Mouse (Mus musculus): ENCODE results near the gene Psd. TPM values are rescaled to one million over a fixed set of nuclear protein-coding genes. Genes with fewer than 3 reads are reported as not detected.

The Psd gene
- total RNA-seq (2021): under 1 TPM; 0.51 to 0.62 TPM
- long read RNA-seq, experiment 1: 0 reads
- long read RNA-seq, experiment 2, partial matches to known transcripts: 0 of 2 reads
- long read RNA-seq, experiment 2, other reads (novel, unspliced or antisense): 2 of 2 reads

DNA sequence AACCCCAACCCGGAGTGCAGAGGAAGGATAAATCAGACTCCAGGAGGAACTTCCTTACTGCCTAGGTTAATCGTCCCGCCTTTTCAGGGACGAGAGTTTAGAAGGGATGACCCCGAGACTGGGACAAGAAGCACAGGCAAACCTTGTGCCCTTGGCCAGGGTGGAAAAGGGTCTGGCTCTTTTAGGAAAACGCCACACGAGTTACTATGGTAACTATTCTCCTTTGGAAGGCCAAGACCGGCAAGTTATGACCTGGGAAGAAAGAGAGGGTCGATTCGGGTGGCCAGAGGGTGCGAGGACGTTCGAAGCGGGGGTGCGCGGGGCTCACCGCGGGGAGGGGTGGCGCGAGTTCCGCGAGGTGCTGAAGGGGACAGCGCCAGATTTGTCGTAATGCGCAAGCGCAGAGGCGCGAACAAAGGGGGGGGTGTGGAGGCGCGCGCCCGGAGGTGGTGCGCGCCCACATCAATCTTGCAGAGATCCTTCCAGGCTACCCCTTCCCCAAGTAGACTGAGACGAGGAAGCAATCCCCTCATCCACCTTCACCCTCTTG, at the start of gene Psd:
Gene Psd, minus strand, starts transcription at position 401 of the 550 bp plus-strand sequence.
- intact Hi-C loops (cut with DNase I): loop anchor here (2.0 kb wide), 1 partner anchor 16 kb away; no protein-coding TSS in a partner anchor
- DNase-seq: no peak

- intact Hi-C loops (cut with DNase I): no loop called here
- DNase-seq: no peak
These were observed 48.9 kb upstream of the Psd start for GRCm38 (mm10) chr19:46375891-46376290.

DNA sequence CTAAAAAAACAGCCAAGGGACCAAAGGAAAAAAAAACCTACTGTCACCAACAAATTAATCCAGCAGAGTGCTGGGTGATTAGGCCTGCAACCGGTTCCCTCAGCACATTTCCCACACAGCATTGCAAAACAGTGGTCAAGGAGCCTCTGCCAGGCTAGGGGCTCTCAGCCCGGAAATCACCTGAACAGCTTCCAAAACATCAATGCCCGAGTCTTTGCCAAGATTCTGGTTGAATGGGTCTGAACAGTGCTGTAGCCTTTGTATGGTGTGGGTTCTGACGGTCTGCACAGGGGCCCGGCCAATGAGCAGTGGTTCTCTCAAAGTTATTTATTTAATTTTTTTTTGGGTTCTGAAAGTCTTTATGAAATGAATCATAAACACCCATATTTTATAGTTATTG, 48.5 kb upstream of the Psd start:
- no peak for DNase-seq
- intact Hi-C loops (cut with DNase I): no loop called here

GRCm38 (mm10) chr19:46374477-46375088, 47.6 kb upstream of the Psd start:
- DNase-seq: no peak
- intact Hi-C loops (cut with DNase I): no loop called here

DNA sequence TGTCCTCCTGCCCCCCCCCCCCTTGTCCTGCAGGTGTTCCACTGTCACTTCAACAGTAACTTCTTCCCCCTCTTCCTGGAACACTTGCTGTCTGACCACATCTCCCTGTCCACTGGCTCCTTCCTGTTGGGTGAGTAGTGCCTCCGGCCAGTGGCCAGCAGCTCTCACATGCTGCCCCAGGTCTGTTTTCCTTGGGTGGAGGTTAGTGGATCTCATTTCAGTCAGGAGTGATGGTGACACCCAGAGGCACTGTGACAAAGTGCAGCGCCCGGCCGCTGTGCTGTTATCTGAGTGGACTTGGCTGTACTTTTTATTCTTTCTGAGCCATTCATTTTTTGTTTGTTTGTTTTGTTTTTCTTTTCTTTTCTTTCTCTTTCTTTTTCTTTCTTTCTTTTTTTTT, 42.2 kb upstream of the Psd start:
- intact Hi-C loops (cut with DNase I): no loop called here
- DNase-seq: peak in 1 of 2 experiments; percentile 44

DNA sequence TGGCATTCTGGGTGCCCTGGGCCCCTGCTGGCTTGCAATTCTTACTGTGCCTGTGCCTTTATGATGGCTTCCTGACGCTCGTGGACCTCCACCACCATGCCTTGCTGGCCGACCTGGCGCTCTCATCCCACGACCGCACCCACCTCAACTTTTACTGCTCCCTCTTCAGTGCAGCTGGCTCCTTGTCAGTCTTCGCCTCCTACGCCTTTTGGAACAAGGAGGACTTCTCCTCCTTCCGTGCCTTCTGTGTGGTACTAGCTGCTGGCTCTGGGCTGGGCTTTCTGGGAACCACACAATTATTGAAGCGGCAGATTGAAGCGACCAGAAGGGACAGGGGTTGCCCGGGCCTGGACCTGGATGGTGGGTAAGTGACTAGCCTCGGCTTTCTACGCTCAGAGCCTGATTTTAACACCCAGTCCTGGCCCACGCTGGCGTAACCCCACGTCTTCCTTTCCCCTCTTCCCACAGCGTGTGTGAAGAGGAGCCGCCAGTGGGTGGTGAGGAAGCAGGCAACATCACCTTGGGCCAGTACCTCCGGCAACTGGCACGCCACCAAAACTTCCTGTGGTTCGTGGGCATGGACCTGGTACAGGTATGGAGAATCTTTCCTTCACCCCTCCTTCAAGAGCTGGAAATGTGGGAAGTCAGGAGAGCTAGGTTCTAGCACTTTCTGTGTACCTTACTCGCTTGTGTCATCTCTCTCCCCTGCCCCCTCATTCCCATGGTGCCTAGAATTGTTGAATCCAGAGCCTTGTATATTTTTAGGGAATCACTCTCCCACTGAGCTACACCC, 41.0 kb upstream of the Psd start:
- no peak for DNase-seq
- intact Hi-C loops (cut with DNase I): no loop called here

- DNase-seq: no peak
- intact Hi-C loops (cut with DNase I): no loop called here
These were observed 36.5 kb upstream of the Psd start for GRCm38 (mm10) chr19:46363294-46364009.

- intact Hi-C loops (cut with DNase I): no loop called here
- no peak for DNase-seq
These were observed 35.1 kb upstream of the Psd start for GRCm38 (mm10) chr19:46362104-46362503.

DNA sequence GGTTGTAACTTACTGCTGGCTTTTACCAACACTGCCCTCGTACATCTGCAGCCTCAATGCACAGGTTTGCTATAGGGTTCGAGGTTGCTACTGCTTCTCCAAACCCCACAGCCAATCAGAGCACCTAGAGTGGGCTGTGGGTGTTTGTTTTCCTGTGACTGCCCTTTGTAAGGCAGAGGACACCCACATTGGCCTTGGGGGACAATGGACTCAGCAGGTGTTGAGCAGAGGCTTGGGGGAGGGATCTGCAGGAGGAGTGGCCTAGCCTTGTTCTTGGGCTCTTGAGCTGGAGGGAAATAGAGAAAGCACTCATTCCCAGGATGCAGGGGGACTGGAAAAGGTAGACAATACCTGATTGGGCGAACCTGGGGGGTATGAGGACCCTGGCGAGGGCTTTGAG, 31.4 kb upstream of the Psd start:
- no peak for DNase-seq

GRCm38 (mm10) chr19:46357344-46358280, 30.7 kb upstream of the Psd start:
- DNase-seq: no peak
- intact Hi-C loops (cut with DNase I): no loop called here

More for the DNA sequence above, 31.4 kb upstream of the Psd start:
- intact Hi-C loops (cut with DNase I): no loop called here

- intact Hi-C loops (cut with DNase I): no loop called here
- DNase-seq: peak; percentile 54 to 68
These were observed 29.8 kb upstream of the Psd start for GRCm38 (mm10) chr19:46356701-46357138.

- DNase-seq: no peak
- intact Hi-C loops (cut with DNase I): no loop called here
These were observed 23.4 kb upstream of the Psd start, which contains the start of gene 2310034G01Rik for GRCm38 (mm10) chr19:46350168-46350932. Gene 2310034G01Rik, minus strand, starts transcription at chr19:46350302.

GRCm38 (mm10) chr19:46349550-46349949, 22.6 kb upstream of the Psd start:
- intact Hi-C loops (cut with DNase I): no loop called here
- no peak for DNase-seq

GRCm38 (mm10) chr19:46348761-46349458, 22.0 kb upstream of the Psd start:
- peak; percentile 64 to 66 for DNase-seq
- intact Hi-C loops (cut with DNase I): no loop called here

GRCm38 (mm10) chr19:46347936-46348668, 21.1 kb upstream of the Psd start:
- no peak for DNase-seq
- intact Hi-C loops (cut with DNase I): no loop called here

DNA sequence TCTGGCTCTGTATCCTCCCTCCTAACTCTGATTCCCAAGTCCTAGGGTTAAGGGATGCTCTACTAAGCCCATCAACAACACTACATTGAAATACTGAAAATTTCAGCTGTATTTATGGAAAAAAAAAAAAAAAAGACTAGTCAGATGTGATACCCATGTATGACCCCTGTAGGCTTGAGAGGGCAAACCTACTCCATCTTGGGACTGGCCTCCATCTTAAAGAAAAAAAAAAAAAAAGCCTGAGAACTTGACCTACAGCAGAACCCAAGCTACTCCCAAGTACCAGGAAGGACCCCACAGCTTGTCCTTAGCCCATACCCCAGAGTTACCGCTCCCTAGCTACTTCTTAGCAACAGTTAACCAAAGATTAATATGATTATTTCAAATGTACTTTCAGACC, 20.2 kb upstream of the Psd start:
- intact Hi-C loops (cut with DNase I): no loop called here
- DNase-seq: no peak

DNA sequence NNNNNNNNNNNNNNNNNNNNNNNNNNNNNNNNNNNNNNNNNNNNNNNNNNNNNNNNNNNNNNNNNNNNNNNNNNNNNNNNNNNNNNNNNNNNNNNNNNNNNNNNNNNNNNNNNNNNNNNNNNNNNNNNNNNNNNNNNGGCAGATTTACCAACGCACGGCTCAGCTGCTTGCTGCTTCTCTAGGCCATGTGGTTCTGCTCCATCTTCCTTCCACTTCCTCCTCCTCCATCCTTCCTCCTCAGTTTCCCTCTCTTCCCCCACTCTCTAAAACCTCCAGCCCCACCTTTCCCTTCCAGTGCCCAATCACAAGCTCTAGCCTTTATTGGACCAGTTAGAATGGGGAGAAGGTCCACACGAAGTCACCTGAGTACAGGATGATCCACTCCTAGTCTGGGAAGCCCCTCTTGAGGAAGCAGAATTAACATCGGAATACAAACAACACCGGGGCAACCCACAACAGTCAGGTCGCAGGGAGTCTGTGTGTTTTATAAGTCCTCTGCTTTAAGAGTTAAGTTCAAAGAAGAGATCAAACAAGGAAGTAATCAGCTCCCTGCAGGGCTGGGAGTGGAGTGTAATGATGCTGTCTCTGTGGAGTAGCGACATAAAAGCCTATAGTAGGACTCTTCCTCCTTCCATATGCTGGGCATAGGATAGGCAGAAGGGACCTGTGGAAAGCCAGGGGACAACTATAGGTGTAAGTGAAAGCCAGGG, 17.9 kb upstream of the Psd start:
- intact Hi-C loops (cut with DNase I): loop anchor here (5.0 kb wide), 1 partner anchor 107 kb away; no protein-coding TSS in a partner anchor
- no peak for DNase-seq
